Mouse (Mus musculus) lung, postnatal 10 days (tissue): ENCODE data around the gene Gimap7.
A peak's percentile ranks its signal among the peaks of the same experiment; 100 is the strongest.
"Not testable (repeated sequence)": the region's sequence is repeated elsewhere in the genome, so short reads cannot be mapped to it uniquely, and the experiment has no call there.

ENCODE experiments used
- DNase-seq: peaks from one replicate; pipeline ENCODE4 v3.0.0; 2021

Gene Gimap7

DNA sequence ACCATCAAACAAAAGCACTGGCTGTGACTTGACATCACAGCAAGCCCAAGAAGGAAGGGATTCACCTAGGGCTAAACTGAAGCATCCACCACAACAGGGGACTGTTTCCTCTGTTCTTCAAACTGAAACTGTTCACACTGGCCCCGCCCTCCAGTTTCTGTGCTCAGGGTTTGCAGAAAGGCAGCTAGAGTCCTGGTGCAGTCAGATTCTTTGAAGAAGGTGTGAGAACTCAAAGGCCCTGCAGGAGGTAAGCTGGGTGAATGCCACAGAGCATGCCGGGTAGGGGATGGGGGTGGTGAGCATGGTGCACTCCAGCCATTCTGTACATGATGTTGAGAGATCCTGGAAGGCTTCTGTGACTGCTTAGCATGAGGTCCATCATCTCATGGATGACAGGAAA lies at the start of gene Gimap7, which contains the start of gene Gm28053:
TSS of gene Gimap7 (plus strand) at position 167 of the 400 bp plus-strand sequence.
TSS of gene Gm28053 (plus strand) at position 153 of the 400 bp plus-strand sequence.
- no peak for DNase-seq

DNA sequence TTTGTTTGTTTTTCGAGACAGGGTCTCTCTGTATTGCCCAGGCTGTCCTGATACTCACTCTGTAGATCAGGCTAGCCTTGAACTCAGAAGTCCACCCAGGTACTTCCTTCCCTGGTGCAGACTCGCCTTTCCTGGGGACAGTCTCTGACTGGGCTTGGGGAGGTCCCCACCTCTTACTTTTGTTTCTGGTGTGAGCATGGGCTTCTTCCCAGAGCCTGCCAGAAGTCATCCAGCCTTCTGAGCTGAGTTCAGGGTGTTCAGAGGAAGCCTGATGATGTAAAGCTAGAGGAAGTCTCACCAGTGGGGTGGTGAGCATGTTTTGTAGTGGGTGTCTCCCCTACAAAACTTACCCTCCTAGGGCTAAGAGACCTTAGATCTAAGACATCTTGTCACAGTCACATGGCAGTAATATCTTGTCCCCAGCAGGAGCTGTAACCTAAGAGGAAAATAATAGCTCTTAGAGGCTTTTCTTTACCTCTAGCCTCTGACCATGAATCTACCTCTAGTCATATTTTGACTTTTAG lies 48.9 kb upstream of the Gimap7 start:
- DNase-seq = no peak

DNA sequence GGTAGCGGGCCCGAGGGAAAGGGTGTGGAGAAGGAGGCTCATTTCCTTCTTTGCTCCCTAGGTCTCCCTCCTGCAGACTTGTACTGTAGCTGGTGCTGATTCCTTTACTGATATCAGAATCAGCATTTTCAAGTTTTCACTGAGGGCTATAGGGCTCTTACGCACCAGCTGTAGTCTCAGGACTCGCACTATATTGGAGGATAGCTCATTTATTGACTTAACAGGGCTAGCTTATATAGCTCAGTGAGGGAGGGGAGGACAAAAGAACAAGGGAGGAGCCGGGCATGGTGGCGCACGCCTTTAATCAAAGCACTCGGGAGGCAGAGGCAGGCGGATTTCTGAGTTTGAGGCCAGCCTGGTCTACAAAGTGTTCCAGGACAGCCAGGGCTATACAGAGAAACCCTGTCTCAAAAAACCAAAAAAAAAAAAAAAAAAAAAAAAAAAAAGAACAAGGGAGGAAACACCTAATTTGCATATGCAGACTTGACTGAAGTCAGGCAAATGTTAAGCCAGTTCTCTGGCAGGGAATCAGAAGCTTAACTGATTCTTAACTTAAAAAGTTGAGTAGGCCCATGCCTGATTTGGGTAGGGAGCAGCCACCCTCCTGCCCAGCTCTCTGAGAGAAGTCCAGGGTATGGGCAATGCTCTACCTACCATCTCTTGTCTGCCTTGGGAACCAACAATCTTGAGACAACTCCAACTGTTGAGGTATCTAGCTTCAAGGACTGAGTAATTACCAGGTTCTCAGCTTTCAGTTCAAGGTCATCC lies 43.9 kb upstream of the Gimap7 start:
- no peak for DNase-seq

DNA sequence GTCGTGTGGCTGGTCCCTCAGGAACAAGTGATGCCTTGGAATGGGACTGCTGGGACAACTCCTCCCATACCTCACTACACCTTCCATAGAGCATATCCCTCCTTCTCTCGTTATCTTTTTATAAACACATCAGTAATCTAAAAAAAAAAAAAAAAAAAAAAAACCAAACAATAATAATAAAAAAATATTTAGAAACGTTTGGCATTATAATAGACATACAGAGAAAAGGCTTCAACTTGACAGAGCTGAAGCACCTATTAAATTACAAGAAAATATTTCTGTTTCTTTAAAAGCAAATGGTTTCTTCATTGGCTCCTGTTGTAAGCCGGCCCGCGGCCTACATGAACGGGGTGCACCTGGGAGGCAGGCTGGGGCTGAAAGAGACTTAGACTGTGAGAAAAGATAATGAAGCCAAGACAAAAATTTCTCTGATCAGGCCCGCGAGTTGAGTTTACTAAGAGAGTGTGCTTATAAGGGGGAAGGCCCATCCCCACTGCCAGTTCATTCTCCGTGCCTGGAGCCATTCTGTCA lies 43.0 kb upstream of the Gimap7 start:
- no peak for DNase-seq

DNA sequence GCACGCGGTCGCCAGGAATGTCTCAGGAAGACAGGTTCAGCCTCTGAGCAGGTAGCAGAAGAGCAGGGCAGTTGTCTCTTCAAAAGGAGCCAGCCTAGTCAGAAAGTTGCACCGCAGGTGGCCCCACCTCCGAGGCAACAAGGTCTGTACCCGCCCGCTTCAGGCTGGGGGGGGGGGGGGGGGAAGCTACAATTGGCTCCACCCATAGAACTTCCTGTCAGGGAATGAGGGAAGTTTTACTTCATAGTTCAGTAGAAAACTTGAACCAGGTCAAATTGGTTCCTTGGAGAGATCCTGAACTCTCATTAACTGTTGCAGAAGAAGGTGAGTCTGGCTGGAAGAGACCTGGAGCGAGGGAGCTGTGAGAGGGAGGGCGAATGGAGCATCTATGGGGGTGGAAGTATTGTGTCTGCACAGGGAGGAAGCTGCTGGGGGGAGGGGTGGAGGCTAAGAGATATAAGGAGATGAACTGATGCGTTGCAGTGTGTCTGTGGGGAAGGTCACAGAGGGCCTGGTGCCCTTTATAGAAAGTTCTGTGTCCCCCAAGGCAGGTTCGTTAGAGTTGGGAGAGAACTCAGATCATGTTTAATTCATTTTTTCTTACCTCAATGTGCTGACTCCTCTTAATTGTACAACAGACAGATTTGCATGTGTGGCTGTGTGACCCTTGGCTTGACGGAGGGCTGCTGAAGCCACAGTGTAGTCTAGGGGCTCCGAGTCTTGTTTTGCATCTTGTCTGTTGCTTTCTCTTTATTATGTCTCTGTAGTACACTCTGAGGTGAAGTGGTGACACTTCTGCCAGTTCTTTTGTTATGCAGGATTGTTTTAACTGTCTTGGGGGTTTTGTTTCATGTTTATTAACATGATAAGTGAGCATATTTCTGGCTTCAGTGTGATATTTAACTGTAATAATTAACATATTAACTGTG lies 42.2 kb upstream of the Gimap7 start, which contains the start of gene Gimap9:
TSS of gene Gimap9 (plus strand) at position 199 of the 929 bp plus-strand sequence.
- DNase-seq = peak; percentile 64

DNA sequence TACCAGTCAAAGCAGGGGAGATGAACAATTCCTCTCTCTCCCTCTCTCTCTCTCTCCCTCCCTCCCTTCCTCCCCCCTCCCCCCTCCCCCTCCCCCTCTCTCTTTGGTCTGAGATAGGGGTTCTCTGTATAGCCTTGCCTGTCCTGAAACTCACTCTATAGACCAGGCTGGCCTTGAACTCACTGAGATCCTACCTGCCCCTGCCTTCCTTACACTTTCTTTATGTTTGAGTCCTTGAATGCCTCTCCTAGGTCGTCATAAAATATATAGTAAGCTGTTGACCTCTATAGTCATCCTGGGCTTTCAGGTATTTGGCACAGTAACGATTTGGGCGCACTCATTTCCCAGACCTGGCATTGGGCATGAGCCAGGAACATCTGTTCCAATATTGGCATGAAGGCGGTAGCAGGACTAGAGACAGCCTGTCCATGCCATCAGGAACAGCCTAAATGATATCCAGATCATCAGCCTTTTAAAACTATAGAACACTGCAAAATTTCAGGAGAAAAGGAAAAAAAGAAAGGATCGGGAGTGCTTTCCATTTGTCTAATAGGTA lies 41.5 kb upstream of the Gimap7 start:
- DNase-seq = no peak

DNA sequence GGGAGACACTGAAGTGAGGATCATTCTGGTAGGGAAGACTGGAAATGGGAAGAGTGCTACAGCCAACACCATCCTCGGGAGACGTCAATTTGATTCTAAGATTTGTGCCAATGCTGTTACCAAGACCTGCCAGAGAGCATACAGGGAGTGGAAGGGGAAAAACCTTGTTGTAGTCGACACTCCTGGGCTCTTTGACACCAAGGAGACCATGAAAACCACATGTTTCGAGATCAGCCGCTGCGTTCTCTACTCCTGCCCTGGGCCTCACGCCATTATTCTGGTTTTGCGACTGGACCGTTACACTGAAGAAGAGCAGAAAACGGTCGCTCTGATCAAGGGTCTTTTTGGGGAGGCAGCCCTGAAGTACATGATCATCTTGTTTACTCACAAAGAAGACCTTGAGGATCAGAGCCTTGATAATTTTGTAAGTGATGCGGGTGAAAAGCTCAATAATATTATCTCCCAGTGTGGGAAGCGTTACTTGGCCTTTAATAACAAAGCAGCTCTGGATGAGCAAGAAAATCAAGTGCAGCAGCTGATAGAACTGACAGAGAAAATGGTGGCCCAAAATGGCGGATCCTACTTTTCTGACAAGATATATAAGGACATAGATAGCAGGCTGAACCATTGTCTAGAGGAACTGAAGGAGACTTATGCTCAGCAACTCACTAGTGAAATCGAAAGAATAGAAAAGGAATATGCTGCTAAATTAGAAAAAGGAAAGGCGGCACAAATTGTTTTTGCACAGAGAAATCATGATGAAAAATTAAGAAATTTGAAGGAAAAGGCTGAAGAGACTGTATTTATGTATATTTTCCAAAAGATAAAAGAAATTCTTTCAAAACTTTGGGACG lies 40.7 kb upstream of the Gimap7 start:
- no peak for DNase-seq

DNA sequence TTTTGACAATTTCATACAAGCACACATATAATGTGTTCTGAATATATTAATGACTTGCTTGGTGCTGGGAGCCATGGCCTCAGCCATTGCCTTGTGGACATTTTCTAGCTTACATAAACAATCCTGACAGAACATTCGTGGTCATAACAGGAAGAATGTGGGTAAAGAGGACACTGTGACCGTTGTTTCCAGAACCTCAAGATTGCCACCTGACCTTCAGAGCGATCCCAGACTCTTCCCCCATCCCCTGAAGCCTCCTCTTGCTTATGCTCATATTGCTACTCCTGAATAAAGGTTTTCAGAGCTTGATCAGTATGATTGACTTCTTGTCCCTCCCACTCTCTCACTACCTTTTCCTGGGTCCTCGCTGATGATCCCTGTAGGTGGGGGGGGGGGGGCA lies 40.0 kb upstream of the Gimap7 start:
- no peak for DNase-seq

DNA sequence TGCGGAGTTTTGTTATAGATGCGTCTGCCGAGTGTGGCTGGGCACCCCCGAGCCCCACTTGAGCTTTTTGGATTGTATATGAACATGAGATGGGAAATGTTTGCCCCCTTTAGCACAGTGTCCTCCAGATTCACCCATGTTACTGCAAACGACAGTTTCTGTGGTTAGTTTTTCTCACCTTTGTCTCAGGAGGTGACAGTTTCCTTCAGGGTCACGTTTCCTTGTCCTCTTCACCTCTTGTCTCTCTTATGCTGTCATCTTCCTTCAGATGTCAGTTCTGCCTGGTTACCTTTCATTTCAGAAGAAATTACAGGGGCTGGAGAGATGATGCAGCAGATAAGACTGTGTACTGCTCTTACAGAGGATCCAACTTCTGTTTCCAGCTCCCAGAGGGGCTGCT lies 38.7 kb upstream of the Gimap7 start:
- DNase-seq = no peak

DNA sequence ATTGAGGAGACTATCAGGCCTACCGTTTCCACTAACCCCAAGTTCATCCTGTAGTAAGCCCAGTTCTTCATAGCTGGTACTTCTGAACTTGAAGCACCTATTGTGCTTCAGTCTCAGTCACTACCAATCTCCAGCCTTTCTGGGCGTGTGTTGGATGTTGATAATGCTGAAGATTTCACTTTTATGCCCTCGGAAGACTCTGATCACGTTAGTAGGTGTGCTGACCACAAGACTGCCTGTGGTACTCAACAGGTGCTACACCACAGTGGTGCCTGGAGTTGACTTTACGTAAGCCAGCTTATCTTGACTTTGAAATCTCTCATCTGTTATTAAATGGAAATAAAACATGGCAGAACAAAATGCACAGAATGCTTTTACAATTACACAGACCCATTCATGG lies 38.0 kb upstream of the Gimap7 start:
- no peak for DNase-seq

DNA sequence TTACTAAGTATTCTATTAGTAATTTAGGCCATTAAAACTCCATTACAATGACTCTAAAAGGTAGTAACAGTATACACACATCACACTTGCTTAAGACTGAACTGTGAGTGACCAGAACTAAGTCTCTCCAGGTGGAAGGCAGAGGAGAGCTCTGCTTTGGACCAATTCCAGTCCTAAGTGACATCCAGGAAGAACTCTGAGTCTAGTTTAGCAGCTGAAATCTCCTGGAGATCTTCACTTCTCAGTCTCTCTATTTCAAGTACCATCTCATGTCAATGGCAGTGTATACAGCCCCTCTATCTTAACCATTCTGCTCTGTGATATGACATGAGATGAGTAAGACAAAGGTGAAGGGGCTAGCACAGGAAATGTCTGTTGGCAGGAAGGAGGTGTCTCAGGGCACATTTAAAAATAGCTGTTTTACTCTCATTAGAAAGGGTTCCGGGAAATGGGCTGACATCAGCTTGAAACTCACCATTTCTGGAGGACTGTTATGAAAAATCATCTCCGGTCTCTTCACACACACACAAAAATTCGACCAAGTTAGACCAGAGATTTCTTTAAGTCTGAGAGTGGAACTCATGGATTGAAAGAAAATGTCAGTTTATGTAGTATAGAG lies 36.8 kb upstream of the Gimap7 start:
- no peak for DNase-seq

DNA sequence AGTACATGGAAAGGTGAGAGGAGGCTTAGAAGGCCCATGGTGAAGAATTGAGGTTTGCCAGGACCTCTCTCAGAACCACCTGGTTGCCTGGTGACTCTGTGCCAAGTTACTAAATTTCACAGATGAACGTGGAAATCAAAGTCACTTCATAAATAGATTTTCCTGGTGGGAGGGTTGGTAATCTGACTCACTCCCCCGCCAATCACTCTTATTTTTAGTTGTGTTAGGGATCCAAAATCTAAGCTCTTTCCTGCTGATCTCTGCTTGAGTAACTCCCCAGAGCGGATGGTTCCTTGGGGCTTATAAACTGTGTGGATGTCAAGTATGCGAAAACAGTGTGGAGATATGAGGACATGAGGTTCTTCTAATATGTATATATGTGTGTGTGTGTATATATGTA lies 36.1 kb upstream of the Gimap7 start:
- no peak for DNase-seq

DNA sequence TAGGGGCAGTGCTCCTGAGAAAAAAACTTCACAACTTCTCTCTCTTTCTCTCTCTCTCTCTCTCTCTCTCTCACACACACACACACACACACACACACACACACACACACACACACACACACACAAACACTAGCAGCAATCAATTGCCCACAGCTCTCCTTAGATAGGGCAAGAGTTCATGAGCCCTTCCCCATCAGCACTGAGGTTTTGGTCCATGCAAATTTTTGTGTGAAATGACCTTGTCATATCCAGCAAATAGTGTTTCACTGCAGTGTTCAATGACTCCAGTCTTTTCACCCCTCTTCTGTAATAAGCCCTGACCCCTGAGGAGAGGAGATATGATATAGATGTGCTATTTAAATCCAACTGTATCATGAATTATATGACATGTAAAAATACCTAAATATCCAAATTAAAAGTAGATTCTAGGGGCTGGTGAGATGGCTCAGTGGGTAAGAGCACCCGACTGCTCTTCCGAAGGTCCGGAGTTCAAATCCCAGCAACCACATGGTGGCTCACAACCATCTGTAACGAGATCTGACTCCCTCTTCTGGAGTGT lies 35.1 kb upstream of the Gimap7 start:
- DNase-seq = not testable (repeated sequence)

DNA sequence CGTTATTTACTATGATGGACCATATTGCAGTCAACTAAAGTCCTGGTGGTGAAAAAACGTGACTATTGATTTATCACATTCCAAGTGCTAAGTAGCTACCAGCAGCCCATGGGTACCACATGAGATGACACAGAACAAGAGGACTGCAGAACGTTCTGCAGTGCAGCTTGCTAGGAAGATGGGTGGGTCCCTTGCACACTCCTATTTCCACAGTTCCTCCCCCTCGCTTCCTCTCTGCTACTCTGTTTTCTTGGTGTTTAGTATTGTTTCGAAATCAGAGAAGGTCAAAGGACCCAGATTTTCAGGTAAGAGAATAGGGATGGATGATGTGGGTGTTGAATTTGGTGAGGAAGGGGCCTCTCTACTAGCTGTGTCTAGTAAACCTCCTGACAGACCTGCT lies 34.1 kb upstream of the Gimap7 start, which contains the start of gene Gimap4:
TSS of gene Gimap4 (plus strand) at position 231 of the 400 bp plus-strand sequence.
- DNase-seq = peak; percentile 24

DNA sequence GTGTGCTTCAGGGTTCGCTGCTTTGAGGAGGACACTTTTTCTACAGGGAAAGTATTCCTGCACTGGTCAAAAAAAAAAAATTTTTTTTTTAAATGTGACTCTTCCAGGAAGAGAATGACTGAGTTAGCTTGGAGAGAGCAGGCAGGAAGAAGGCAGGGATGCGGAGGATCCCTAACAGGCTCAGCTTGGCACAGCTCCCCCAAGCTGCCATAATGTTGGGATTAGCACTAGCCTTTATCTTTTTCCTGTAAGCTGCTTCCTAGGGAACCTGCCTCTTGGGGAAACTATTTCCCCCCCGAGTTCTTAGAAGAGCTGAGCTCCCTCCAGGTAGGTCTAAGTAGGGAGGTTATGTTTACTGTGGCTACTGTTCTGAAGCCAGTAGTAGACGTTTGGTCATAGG lies 33.6 kb upstream of the Gimap7 start:
- peak; percentile 32 for DNase-seq

DNA sequence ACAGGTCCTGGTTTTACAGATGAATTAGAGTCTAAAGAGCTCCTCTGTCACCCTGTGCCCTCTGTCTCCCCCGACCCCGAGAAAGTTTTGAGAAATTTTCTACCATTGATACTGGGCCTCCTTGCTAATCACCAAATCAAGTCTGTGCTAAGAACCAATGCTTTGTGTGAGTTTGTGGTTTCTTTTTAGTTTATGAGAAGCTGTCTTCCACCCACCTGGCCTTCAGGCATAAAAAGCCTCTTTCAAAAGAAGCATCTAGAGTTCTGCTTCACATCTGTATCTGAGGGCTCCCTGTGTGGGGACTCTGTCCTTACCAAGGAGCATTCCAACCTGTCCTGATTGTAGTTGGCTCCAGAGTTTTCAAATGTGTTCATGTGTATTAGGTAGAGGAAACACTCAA lies 33.2 kb upstream of the Gimap7 start:
- DNase-seq = no peak

DNA sequence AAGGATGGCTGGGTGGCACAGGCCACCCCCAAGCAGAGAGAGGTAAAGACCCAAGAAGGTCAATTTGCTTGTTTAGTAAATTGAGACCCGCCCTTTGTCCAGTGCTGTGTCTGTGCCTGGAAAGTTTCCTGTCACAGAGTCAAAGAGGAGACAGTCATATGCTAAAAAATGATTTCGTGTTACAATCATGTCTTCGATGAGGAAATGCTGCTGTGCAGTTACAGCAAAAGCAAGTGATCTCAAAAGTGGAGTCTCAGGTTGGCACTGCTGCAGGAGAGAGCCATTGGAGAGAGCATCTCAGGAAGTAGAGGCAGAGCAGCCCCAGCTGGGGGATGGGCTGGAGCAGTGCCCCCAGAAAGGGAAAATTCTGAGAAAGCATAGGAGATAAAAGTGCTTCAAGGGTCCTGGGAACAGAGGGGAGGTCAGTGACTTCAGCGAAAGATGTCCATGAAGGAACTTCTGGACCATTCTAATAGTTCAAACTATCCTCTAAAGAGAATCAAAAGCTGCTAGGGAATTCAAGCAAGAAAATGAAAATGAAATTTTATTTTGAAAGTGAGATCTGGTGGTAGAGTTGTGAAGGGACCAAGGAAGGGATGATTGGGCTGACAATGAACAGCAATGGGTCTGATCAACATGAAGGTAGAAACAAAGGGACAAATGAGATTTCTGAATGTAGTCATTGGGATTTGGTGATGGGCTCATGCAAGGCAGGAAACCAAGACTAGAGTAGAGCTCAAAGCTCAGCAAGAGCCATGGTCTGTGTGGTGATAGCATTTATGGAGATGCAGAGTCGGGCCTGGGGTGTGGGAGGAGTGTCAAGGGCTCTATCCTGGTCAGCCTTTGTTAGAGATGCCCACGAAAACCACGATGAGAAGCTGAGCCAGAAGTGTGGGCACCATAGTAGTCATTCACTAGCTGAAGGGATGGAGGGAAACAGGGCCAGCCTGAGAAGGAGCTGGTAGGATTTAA lies 32.4 kb upstream of the Gimap7 start:
- DNase-seq = no peak

DNA sequence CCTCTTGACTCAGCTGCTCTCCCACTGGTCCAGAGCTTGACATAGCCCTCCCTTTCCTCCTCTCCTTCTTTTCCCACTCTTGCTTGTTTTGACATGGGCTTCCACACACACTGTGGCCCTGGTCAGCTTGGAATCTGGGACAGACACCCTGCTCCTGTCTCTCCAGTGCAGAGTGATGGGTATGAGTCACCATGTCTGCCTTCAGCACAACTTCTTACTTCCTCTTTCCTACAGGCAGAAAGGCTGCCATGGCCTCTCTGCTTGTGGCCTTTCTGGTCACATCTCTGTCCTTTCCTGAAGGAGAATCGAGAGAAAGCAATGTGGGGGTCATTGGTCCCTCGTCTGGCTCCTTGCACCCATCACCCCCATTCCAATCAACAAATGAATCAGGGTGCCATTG lies 31.3 kb upstream of the Gimap7 start:
- DNase-seq = no peak

DNA sequence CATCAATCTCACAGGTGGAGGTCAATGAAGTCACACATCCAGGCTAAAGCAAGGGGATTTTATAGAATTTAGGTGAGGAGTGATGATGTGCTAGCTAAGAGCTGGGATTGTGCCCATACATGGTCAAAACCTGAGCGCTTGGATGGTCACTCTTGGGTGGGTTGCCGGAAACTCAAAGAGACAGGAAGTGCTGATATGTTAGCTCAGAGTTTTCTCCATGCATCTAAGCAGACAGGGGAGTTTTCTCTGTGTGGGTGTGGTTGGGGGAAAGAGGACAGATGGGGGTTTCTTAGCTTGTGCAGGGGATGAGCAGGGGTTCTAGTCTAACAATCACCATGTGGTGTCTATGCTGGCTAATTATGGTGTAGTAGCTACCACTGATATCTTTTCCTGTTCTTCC lies 29.1 kb upstream of the Gimap7 start:
- no peak for DNase-seq

DNA sequence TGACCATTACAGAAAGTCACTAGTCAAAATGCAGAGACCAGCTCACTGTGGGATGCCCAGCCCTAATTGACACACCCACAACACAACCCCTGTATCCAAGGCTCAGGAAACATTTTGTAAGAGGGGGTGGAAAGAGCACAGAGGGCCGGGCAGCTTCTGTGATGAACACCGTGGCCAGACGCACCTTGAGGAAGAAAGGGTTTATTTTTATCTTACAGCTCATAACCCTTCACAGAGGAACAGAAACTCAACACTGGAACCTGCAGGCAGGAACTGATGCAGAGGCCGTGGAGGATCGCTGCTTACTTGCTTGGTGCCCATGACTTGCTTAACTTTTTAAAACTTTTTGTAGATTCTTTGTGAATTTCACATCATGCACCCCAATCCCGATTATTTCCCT lies 25.5 kb upstream of the Gimap7 start:
- DNase-seq = no peak
